Comparison of ENCODE assay signal across 50 mouse cellular contexts in the genomic region with DNA sequence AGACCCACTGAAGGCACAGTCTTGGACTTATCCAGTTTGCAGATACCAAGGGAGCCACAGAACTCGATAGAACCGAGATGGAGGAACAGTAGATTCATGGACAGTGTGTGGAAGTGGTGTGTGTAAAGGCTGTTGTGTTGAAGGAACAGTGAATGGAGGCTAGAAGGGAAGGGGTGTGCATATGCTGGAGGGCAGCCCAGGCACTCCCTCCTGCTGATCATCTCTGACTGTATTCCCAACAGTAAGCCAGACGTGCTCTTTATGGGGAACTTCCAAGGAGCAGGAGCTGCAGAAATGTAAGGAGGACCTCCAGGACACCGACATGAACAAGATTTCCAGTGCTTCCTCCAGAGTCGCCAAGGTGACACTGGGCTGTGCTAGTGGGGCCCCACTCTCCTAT. TPM values are rescaled to one million over a fixed set of nuclear protein-coding genes. Genes with fewer than 3 reads are reported as not detected.
"Had no signal": no experiment of that assay in that cellular context is flagged by ENCODE, and none has a peak within 500 bp of the region (broad histone marks: within the 10 kb centered on the region; RNA-seq: fewer than 3 reads in every experiment).

No protein-coding gene starts in this region.

- H3K27me3 ChIP-seq: heart, embryonic 12.5 days; heart, embryonic 13.5 days; heart, embryonic 15.5 days; hindbrain, embryonic 12.5 days; hindbrain, embryonic 13.5 days; hindbrain, embryonic 15.5 days; intestine, embryonic 15.5 days; kidney, embryonic 15.5 days had no signal

- H3K4me3 ChIP-seq: heart, embryonic 10.5 days; heart, embryonic 12.5 days; heart, embryonic 13.5 days; heart, embryonic 15.5 days; hindbrain, embryonic 10.5 days; hindbrain, embryonic 12.5 days; hindbrain, embryonic 13.5 days; hindbrain, embryonic 15.5 days; intestine, embryonic 15.5 days; kidney, embryonic 15.5 days; layer of hippocampus, adult 2 months had no signal

- H3K27ac ChIP-seq: heart, embryonic 10.5 days; heart, embryonic 13.5 days; heart, embryonic 15.5 days; hindbrain, embryonic 10.5 days; hindbrain, embryonic 12.5 days; hindbrain, embryonic 13.5 days; hindbrain, embryonic 14.5 days; hindbrain, embryonic 15.5 days; hindbrain, postnatal 0 days; intestine, embryonic 15.5 days; kidney, embryonic 15.5 days; kidney, postnatal 0 days; layer of hippocampus, adult 2 months had no signal

- H3K4me2 ChIP-seq: heart, embryonic 11.5 days; heart, embryonic 12.5 days; heart, embryonic 13.5 days; heart, embryonic 15.5 days; hindbrain, embryonic 12.5 days; hindbrain, embryonic 13.5 days; hindbrain, embryonic 14.5 days; hindbrain, embryonic 15.5 days; intestine, embryonic 15.5 days; kidney, embryonic 15.5 days had no signal

- DNase-seq: heart, postnatal 14 days; heart, postnatal 36 days; heart, postnatal 4 days; kidney, adult 11 months; kidney, adult 18-20 months; kidney, adult 2 months; kidney, adult 8-10 months; kidney, adult 9 months; kidney, postnatal 10 days; kidney, postnatal 14 days; kidney, postnatal 25 days; kidney, postnatal 36 days; kidney, postnatal 4 days; layer of hippocampus, adult 9-11 months; layer of hippocampus, postnatal 36 days had no signal

- ATAC-seq: hindbrain, embryonic 16.5 days; inflammation-experienced regulatory T-cells, adult 6 months; intestine, embryonic 15.5 days; intestine, embryonic 16.5 days; intestine, postnatal 0 days had no signal

- H3K4me1 ChIP-seq: heart, embryonic 10.5 days; heart, embryonic 12.5 days; heart, embryonic 13.5 days; heart, embryonic 15.5 days; hindbrain, embryonic 10.5 days; hindbrain, embryonic 12.5 days; hindbrain, embryonic 13.5 days; hindbrain, embryonic 15.5 days; intestine, embryonic 15.5 days; kidney, embryonic 15.5 days had no signal

- H3K9ac ChIP-seq: heart, embryonic 12.5 days; heart, embryonic 13.5 days; heart, embryonic 15.5 days; hindbrain, embryonic 12.5 days; hindbrain, embryonic 13.5 days; hindbrain, embryonic 14.5 days; hindbrain, embryonic 15.5 days; intestine, embryonic 15.5 days; kidney, embryonic 15.5 days had no signal

- H3K36me3 ChIP-seq: heart, embryonic 10.5 days; heart, embryonic 12.5 days; heart, embryonic 13.5 days; heart, embryonic 15.5 days; hindbrain, embryonic 10.5 days; hindbrain, embryonic 12.5 days; hindbrain, embryonic 13.5 days; hindbrain, embryonic 15.5 days; intestine, embryonic 15.5 days; kidney, embryonic 15.5 days had no signal

RNA-seq across cellular contexts. Expression of a gene that starts 23.2 kb away (rescaled TPM):
- total RNA-seq: heart, postnatal 36 days had no signal

RNA-seq across cellular contexts. Expression of a gene that starts 27.4 kb away (rescaled TPM):
- total RNA-seq: heart, postnatal 14 days; heart, postnatal 25 days; heart, postnatal 36 days; heart, postnatal 4 days; hematopoietic stem cell, adult 5-6 weeks had no signal
- polyA plus RNA-seq: heart, embryonic 12.5 days; heart, embryonic 15.5 days; heart, embryonic 16.5 days; heart, postnatal 0 days; hindbrain, embryonic 10.5 days; hindbrain, embryonic 11.5 days; hindbrain, embryonic 12.5 days; inflammation-experienced regulatory T-cells, adult 6 months; intestine, embryonic 14.5 days; intestine, embryonic 15.5 days; intestine, embryonic 16.5 days; intestine, postnatal 0 days; kidney, adult 2 months; kidney, embryonic 14.5 days; kidney, embryonic 15.5 days; kidney, embryonic 16.5 days; kidney, postnatal 0 days; large intestine, adult 2 months had no signal

RNA-seq across cellular contexts. Expression of a gene that starts 38.3 kb away (rescaled TPM):
- total RNA-seq: heart, postnatal 14 days; heart, postnatal 25 days; heart, postnatal 36 days; heart, postnatal 4 days; hematopoietic stem cell, adult 5-6 weeks; layer of hippocampus, adult 18-20 months; layer of hippocampus, adult 2 months; layer of hippocampus, adult 8-10 months; layer of hippocampus, postnatal 10 days; layer of hippocampus, postnatal 14 days; layer of hippocampus, postnatal 25 days; layer of hippocampus, postnatal 36 days; left cerebral cortex, adult 18-20 months had no signal
- polyA plus RNA-seq: heart, embryonic 10.5 days; heart, embryonic 11.5 days; heart, embryonic 13.5 days; heart, embryonic 14.5 days; heart, embryonic 15.5 days; hindbrain, embryonic 10.5 days; hindbrain, embryonic 11.5 days; hindbrain, embryonic 12.5 days; hindbrain, embryonic 13.5 days; hindbrain, embryonic 14.5 days; hindbrain, embryonic 15.5 days; hindbrain, embryonic 16.5 days; inflammation-experienced regulatory T-cells, adult 6 months had no signal

RNA-seq across cellular contexts. Expression of a gene that starts 44.4 kb away (rescaled TPM):
- total RNA-seq: hematopoietic stem cell, adult 5-6 weeks had no signal
